Mouse (Mus musculus): ENCODE data around the gene Iqgap2.

The Iqgap2 gene

GRCm38 (mm10) chr13:95829431-95830171 lies 62.1 kb downstream of the Iqgap2 start:
- no peak for DNase-seq (ENCODE audit: low spot score)

DNA sequence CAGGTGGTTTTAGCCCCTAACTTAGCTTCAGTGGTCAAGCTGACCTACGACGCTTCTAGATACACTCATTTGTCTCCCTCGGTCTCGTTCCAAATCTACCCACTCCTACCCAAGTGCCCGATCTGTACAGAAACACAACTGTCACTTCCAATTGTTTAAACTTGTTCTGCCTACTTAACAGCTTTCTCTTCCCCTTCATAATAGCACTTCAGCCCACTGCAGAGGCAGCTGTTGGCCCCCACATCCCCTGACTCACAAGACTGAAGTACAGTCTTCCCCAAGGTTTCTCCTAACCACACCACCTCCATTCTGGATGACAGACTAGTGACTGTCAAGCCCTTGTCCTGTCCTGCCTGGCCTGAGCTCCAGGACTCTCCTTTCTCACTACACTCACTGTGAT lies 63.1 kb downstream of the Iqgap2 start:
- no peak for DNase-seq (ENCODE audit: low spot score)

DNA sequence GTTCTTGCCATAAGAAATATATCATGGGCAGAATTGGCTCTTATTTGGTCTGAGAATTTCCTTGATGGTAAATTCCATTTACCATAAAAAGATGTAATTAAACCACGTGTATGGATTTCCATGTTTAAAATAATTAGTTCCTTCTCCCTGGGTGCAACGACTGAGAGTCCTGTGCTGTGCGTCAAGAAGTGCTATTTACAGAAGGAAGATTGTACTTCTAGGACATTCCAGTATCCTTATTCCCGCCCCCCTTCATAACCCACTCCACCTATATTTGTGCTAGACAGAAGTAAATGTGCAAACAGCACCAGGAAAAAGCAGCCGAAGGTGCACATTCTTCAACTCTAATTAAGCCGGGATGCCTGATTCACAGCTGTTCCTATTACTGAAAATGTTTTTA lies 65.5 kb downstream of the Iqgap2 start:
- no peak for DNase-seq (ENCODE audit: low spot score)

GRCm38 (mm10) chr13:95822918-95823317 lies 68.8 kb downstream of the Iqgap2 start:
- no peak for DNase-seq (ENCODE audit: low spot score)

DNA sequence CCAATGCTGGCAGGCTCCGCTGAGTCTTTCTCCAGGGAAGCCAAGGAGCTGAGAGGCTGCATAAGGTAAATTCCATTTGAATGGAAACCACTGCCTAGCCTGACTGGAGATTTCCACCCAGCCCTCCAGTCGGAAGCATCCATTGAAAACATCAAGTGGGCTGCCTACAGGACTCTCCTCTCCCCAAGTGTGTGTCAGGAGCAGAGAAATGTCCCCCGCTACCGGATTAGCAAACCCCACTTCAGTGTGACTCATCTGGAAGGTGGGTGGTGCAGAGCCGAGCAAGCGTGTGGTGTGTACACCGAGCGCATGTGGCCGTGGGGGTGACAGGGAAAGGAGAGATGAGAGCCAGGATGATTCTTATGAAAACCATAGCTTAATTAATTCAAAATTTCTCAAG lies 71.7 kb downstream of the Iqgap2 start:
- DNase-seq (ENCODE audit: low spot score), result no peak

GRCm38 (mm10) chr13:95818941-95819340 lies 72.8 kb downstream of the Iqgap2 start:
- DNase-seq (ENCODE audit: low spot score), result no peak

DNA sequence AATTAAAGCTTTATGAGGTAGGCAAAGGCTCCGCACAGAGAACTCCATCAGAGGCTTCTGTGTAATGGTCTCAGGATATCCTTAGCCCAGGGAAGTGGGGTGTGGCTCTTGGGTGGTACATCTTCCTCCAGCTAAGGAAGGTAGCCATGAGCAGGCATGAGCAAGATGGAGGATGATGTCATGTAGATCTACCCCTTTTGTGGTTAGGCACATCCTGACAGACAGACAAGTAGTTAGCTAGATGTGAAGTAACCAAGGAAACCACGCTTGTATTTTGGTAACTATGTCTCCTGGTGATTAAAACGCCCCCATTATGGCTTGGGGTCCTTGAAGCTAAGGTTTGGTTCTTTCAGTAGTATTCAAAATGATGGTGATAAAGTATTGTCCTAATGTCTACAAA lies 78.1 kb downstream of the Iqgap2 start:
- DNase-seq (ENCODE audit: low spot score), result no peak

GRCm38 (mm10) chr13:95810796-95811195 lies 80.9 kb downstream of the Iqgap2 start:
- no peak for DNase-seq (ENCODE audit: low spot score)

DNA sequence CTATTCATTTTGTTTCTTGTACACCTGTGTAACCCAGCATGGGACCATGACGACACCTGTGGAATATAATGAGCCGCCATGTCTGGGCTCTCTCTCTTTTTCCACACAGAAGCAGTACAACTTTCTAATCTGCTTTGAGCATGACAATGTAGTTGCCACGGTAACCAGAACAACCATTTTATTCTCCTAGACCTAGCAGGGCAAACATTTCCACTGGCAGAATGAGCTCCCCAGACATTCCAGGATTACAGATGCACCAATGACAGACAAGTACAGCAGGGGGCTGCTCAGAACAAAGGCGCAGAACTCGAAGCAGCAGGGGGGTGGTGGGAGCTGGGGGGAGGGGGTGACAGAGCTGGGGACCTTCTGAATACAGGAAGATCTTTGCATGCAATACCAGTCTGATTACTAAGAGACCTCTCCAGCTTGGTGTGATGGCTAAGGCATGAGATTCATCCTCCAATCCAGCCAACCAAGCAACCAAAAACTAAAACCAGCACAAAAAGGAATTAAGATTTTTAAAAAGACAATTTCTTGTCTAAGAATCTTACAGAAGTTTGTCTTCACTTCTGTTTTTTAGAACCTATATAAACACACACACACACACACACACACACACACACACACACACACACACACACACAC lies 84.5 kb downstream of the Iqgap2 start:
- peak; percentile 75 for DNase-seq (ENCODE audit: low spot score)

GRCm38 (mm10) chr13:95805469-95806166 lies 86.1 kb downstream of the Iqgap2 start:
- DNase-seq (ENCODE audit: low spot score), result peak; percentile 71

- DNase-seq (ENCODE audit: low spot score), result no peak
Observed at GRCm38 (mm10) chr13:95804113-95804512, 87.6 kb downstream of the Iqgap2 start.

DNA sequence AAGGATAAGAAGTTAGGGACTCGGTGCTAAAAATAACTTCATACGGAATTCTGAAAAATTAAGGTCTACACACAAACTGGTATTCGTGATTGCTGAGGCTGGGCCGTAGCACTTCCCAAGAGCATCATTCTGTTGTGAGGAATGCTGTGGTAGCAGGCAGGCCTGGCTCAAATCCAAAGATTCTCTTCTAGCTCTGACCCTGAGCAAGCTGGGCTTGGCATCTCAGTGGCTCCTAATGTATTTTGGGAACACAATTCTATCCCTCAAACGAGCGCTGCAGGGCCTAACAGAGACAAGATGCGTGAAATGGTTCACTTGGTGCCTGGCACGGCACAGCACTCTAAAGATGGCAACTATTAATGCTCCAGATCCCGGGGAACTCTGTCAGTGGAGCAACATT lies 90.8 kb downstream of the Iqgap2 start:
- no peak for DNase-seq (ENCODE audit: low spot score)

- DNase-seq (ENCODE audit: low spot score), result no peak
Observed at GRCm38 (mm10) chr13:95799322-95799721, 92.4 kb downstream of the Iqgap2 start.

- DNase-seq (ENCODE audit: low spot score), result no peak
Observed at GRCm38 (mm10) chr13:95798721-95799120, 93.0 kb downstream of the Iqgap2 start.

GRCm38 (mm10) chr13:95797530-95797929 lies 94.2 kb downstream of the Iqgap2 start:
- no peak for DNase-seq (ENCODE audit: low spot score)

DNA sequence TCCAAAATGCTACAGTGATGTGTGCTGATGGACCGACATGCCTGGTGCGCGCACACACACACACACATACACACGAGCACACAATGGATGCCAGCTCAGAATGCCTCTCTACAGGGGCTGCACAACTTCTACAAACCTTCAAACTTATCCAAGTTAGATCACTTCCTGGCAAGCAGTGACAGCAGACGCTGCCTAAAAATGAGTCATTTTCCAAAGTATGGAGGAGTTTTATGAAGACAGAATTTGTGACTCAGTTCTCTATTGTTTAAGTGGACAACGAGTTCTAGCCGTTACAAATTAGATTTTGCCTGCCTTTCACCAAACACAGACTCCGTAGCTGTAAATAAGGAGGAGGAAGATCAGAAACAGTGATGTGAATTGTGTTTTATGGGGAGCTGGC lies 97.4 kb downstream of the Iqgap2 start:
- no peak for DNase-seq (ENCODE audit: low spot score)

DNA sequence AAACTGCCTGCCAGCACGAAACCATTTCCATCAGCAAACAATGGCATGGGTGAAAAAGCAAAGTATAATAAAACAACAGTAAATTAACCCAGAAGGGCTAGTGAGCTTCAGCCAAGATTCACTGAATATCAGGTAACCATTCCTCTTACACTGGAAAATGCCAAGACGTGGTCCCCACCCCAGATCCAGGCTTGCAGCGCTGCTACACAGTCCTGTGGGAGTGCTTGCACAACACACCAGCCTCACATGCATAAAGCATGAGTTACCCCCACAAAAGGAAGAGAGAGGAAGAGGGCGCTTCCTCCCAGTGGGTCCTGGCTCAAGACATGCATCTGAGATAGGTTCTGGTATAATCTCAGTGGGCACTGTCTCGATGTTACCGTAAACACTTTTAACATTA lies 100.8 kb downstream of the Iqgap2 start:
- no peak for DNase-seq (ENCODE audit: low spot score)

DNA sequence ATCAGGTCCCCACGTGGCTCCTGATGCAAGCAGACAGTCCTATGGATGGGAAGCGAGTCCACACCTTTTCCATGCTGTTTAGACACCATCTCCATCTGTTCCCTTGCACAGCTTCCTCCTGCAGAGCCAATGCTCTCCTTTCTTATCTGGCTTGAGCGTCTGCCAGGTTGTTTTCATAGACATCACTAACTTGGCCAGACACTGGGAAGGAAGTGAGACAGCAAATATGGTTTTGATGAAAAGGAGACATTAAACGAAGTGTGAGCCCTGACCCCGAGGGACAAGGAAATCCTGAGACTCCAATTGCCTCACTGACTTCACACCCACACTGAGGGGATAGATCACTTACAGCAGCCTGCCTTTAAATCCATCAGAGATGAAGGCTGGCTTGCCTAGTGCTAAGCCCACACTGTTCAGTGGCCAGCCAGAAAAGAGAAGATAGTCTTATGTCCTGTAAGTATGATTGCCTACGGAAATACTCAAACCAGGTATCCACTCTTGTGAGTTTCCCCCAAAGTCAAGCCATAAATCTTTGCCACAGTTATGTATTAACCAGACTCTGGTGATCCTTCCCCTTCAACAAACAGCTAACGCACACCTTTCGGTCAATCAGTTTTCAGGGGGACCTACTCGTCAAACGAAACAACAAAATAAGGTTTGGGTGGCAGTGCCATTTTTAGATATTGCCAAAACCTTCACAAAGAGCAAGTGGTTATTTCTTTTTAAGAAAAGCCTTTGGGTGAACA lies 102.9 kb downstream of the Iqgap2 start:
- DNase-seq (ENCODE audit: low spot score), result no peak

DNA sequence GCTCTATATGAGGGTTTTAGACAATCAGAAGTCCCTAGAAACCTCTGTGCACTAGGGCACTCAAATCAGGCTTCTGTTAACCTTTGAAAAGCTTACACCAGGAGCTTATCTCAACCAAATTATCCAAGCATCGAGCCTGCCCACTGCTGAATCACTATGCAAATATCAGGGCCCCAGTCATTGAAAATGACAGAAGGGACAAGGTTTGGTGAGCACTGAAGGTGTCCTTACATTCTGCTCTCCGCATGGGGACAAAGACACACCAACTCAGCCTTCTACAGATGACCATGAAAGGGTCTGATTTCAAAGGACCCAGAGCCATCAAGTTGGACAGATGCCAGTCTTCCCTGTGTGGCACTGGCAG lies 108.8 kb downstream of the Iqgap2 start:
- no peak for DNase-seq (ENCODE audit: low spot score)

GRCm38 (mm10) chr13:95782311-95782968 lies 109.3 kb downstream of the Iqgap2 start:
- no peak for DNase-seq (ENCODE audit: low spot score)

- DNase-seq (ENCODE audit: low spot score), result no peak
Observed at GRCm38 (mm10) chr13:95780038-95780437, 111.7 kb downstream of the Iqgap2 start.

GRCm38 (mm10) chr13:95779261-95779660 lies 112.5 kb downstream of the Iqgap2 start:
- DNase-seq (ENCODE audit: low spot score), result no peak
